Mouse (Mus musculus) midbrain, postnatal 0 days (tissue): ENCODE measurements at regions not wholly inside any gene's neighbourhood (a gene's known extent, or its start where the extent isn't known, plus 50 kb on each side); places are given as distances from the start of the nearest gene placed in this dataset.

ENCODE experiments used
- ATAC-seq: fragments of 200-750 bp; cut with Nextera tagmentation; 2 replicates; pipeline ENCODE4 v1.8.0; 2017; ENCODE audit warnings: moderate number of reproducible peaks, mild to moderate bottlenecking, moderate TSS enrichment, moderate library complexity; ENCODE audit not compliant: low FRiP score
- DNase-seq: peaks from one replicate; pipeline ENCODE4 v3.0.0-alpha.2; 2015; ENCODE audit warnings: low spot score
- H3K27ac ChIP-seq: fragments of 300-500 bp; sonication (generic); 2 replicates; pipeline ENCODE4 v1.5.1; 2014; ENCODE audit warnings: low read depth, mild to moderate bottlenecking, low read length, mixed read lengths
- H3K27me3 ChIP-seq: fragments of 300-500 bp; sonication (generic); 2 replicates; pipeline ENCODE4 v1.6.1; 2014; ENCODE audit warnings: low read length, control low read depth, mixed read lengths; ENCODE audit not compliant: insufficient read depth
- H3K36me3 ChIP-seq: fragments of 300-500 bp; sonication (generic); 2 replicates; pipeline ENCODE4 v1.6.1; 2014; ENCODE audit warnings: low read length, control low read depth, mixed read lengths; ENCODE audit not compliant: insufficient read depth
- H3K4me1 ChIP-seq: fragments of 300-500 bp; sonication (generic); 2 replicates; pipeline ENCODE4 v1.6.1; 2014; ENCODE audit warnings: mild to moderate bottlenecking, control low read depth, antibody characterized with exemption, low read length, mixed read lengths; ENCODE audit not compliant: insufficient read depth
- H3K4me2 ChIP-seq: fragments of 300-500 bp; sonication (generic); 2 replicates; pipeline ENCODE4 v1.6.1; 2014; ENCODE audit warnings: low read depth, mild to moderate bottlenecking, low read length, mixed read lengths; ENCODE audit not compliant: poor library complexity, severe bottlenecking
- H3K4me3 ChIP-seq: fragments of 300-500 bp; sonication (generic); 2 replicates; pipeline ENCODE4 v1.5.1; 2014; ENCODE audit warnings: low read depth, mild to moderate bottlenecking, low read length, moderate library complexity
- H3K9ac ChIP-seq: fragments of 300-500 bp; sonication (generic); replicated peaks from 2 replicates; pipeline ENCODE4 v1.6.1; 2014; ENCODE audit warnings: mild to moderate bottlenecking, low read length, moderate library complexity, mixed read lengths; ENCODE audit not compliant: poor library complexity, severe bottlenecking
- H3K9me3 ChIP-seq: fragments of 300-500 bp; sonication (generic); 2 replicates; pipeline ENCODE4 v1.6.1; 2016; ENCODE audit warnings: low read length, control low read depth
- CTCF ChIP-seq: IDR thresholded peaks from 2 replicates; pipeline ENCODE4 v1.5.1; 2016; ENCODE audit warnings: antibody characterized with exemption, mild to moderate bottlenecking
- WGBS: fragments of 180-500 bp; shearing (Covaris S2); extraction: QIAGEN DNeasy Blood & Tissue Kit; methylation state at CpG from one replicate; pipeline ENCODE4 v1.1.7; 2014; 5-methylcytosine and 5-hydroxymethylcytosine counted together

- Histone ChIP-seq H3K9ac (no peak overlapping the region), H3K4me3 (no peak overlapping the region), H3K9me3 (no peaks in the 10 kb centered on the region), H3K36me3 (no peaks in the 10 kb centered on the region), H3K27ac (no peak overlapping the region), H3K4me2 (no peak overlapping the region), H3K4me1 (no peaks in the 10 kb centered on the region), H3K27me3 (no peaks in the 10 kb centered on the region)
- ATAC-seq (no peak), DNase-seq (no peak)
- WGBS = 71% methylated on average over 2 of the region's 2 CpGs
- TF ChIP-seq CTCF = no peak
Measured at GRCm38 (mm10) chr2:137924576-137924975, 331.8 kb upstream of the Btbd3 start.

GRCm38 (mm10) chr2:137898425-137898824, 357.9 kb upstream of the Btbd3 start:
- no peak overlapping the region for H3K9ac ChIP-seq
- H3K27ac ChIP-seq = no peak overlapping the region
- H3K36me3 ChIP-seq = no peaks in the 10 kb centered on the region
- no peaks in the 10 kb centered on the region for H3K27me3 ChIP-seq
- no peak overlapping the region for H3K4me3 ChIP-seq
- no peak for TF ChIP-seq CTCF
- no peaks in the 10 kb centered on the region for H3K4me1 ChIP-seq
- H3K4me2 ChIP-seq = no peak overlapping the region
- DNase-seq = no peak
- no peaks in the 10 kb centered on the region for H3K9me3 ChIP-seq
- ATAC-seq = no peak

- WGBS = 92% methylated on average over 7 of the region's 7 CpGs
Measured at GRCm38 (mm10) chr2:137880211-137881031, 375.9 kb upstream of the Btbd3 start.

GRCm38 (mm10) chr2:137869676-137870075, 386.7 kb upstream of the Btbd3 start:
- DNase-seq = no peak

More at GRCm38 (mm10) chr2:137880211-137881031, 375.9 kb upstream of the Btbd3 start:
- no peak overlapping the region for H3K9ac ChIP-seq
- no peaks in the 10 kb centered on the region for H3K27me3 ChIP-seq
- no peaks in the 10 kb centered on the region for H3K9me3 ChIP-seq
- no peak for DNase-seq
- no peak overlapping the region for H3K4me2 ChIP-seq
- ATAC-seq = no peak
- no peaks in the 10 kb centered on the region for H3K36me3 ChIP-seq
- no peak for TF ChIP-seq CTCF
- H3K27ac ChIP-seq = no peak overlapping the region
- no peak overlapping the region for H3K4me3 ChIP-seq
- no peaks in the 10 kb centered on the region for H3K4me1 ChIP-seq

GRCm38 (mm10) chr2:137854494-137854893, 401.9 kb upstream of the Btbd3 start:
- H3K4me1 ChIP-seq = no peaks in the 10 kb centered on the region
- no peaks in the 10 kb centered on the region for H3K36me3 ChIP-seq
- H3K27me3 ChIP-seq = no peaks in the 10 kb centered on the region
- WGBS = 84% methylated on average over 4 of the region's 4 CpGs
- TF ChIP-seq CTCF = no peak
- no peak overlapping the region for H3K4me2 ChIP-seq
- no peak overlapping the region for H3K27ac ChIP-seq
- no peak for DNase-seq
- H3K9me3 ChIP-seq = no peaks in the 10 kb centered on the region
- ATAC-seq = no peak
- H3K9ac ChIP-seq = no peak overlapping the region
- no peak overlapping the region for H3K4me3 ChIP-seq

More at GRCm38 (mm10) chr2:137869676-137870075, 386.7 kb upstream of the Btbd3 start:
- Histone ChIP-seq H3K36me3 (no peaks in the 10 kb centered on the region), H3K4me3 (no peak overlapping the region), H3K9ac (no peak overlapping the region), H3K4me2 (no peak overlapping the region), H3K27ac (no peak overlapping the region), H3K27me3 (no peaks in the 10 kb centered on the region), H3K4me1 (no peaks in the 10 kb centered on the region), H3K9me3 (no peaks in the 10 kb centered on the region)
- WGBS = 74% methylated on average over 4 of the region's 4 CpGs
- no peak for TF ChIP-seq CTCF
- ATAC-seq = no peak

- Histone ChIP-seq H3K4me2 (no peak overlapping the region), H3K27ac (no peak overlapping the region), H3K27me3 (no peaks in the 10 kb centered on the region), H3K9ac (no peak overlapping the region), H3K4me1 (no peaks in the 10 kb centered on the region), H3K36me3 (no peaks in the 10 kb centered on the region), H3K9me3 (no peaks in the 10 kb centered on the region), H3K4me3 (no peak overlapping the region)
- ATAC-seq = no peak
- no peak for DNase-seq
- WGBS = 87% methylated on average over 10 of the region's 10 CpGs
- TF ChIP-seq CTCF = no peak
Measured at GRCm38 (mm10) chr2:137853399-137854259, 402.7 kb upstream of the Btbd3 start.
